Mouse (Mus musculus) bone marrow, adult 2 months (tissue): Measurements from ENCODE around the gene Tpst2.

Experiments
- CTCF ChIP-seq: fragments of 200-500 bp; IDR thresholded peaks from 2 replicates; pipeline ENCODE4 v1.5.1; 2011; ENCODE audit warnings: low read length, control low read depth; ENCODE audit not compliant: control insufficient read depth, insufficient read depth
- POLR2A ChIP-seq: fragments of 200-500 bp; IDR thresholded peaks from 2 replicates; pipeline ENCODE4 v1.6.1; 2011; ENCODE audit warnings: low read depth, mild to moderate bottlenecking, control low read depth, low read length, borderline replicate concordance; ENCODE audit not compliant: control insufficient read depth

GRCm38 (mm10) chr5:112320936-112321335, 44.4 kb downstream of the Tpst2 start:
- TF ChIP-seq CTCF (no peak), POLR2A (no peak)
